9 mouse cellular contexts compared by ENCODE assay signal in the genomic region with DNA sequence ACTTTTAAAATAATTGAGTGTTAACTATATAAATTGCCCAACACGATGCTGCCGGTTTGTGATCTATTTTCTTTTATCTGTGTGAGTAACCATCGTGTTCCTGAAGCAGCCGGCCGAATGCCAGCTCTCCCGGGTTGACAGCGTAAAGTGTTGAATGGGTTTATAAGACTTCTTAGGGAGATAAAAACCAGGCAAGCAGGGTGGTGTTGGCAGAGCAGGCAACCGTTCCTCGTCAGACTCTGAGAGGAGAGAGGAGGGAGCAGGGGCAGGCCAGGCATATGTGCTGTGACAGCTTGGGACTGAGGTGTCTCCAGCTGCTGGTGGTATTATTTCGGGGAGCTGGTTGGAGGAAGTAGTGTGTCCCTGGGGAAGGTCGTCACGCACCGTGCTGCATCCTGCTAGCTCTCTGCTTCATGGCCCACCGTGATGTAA.
DNase-seq lines count a peak whose midpoint lies in the region; ATAC-seq lines count a peak whose summit lies in the region.
"Had no signal": no experiment of that assay in that cellular context is flagged by ENCODE, and none has a peak within 500 bp of the region (broad histone marks: within the 10 kb centered on the region; RNA-seq: fewer than 3 reads in every experiment).

No protein-coding gene starts in this region.

- H3K4me2 ChIP-seq in kidney, embryonic 15.5 days = no peak overlapping the region
- H3K4me2 ChIP-seq in hindbrain, embryonic 12.5 days (replicated peaks) = no peak overlapping the region
- H3K4me2 ChIP-seq: liver, embryonic 13.5 days had no signal

- DNase-seq in kidney, postnatal 14 days = no peak
- no peak for DNase-seq in embryonic facial prominence, embryonic 10.5 days (ENCODE audit: low spot score)
- peak; percentile 25 for DNase-seq in heart, postnatal 4 days
- DNase-seq in thymus, postnatal 14 days = no peak
- no peak for DNase-seq in limb, embryonic 10.5 days (ENCODE audit: low spot score)
- DNase-seq: liver, embryonic 13.5 days had no signal

- H3K27ac ChIP-seq in kidney, embryonic 15.5 days = peak overlapping the region; percentile 18; the same call in 1 of the 2 replicates
- H3K27ac ChIP-seq in embryonic facial prominence, embryonic 10.5 days (replicated peaks) = 0 out of 2 replicates have a peak overlapping the region, but pooled peaks have one; percentile 19
- H3K27ac ChIP-seq in hindbrain, embryonic 12.5 days = no peak overlapping the region
- no peak overlapping the region for H3K27ac ChIP-seq in limb, embryonic 10.5 days
- H3K27ac ChIP-seq: liver, embryonic 13.5 days had no signal

- no peak overlapping the region for H3K9ac ChIP-seq in kidney, embryonic 15.5 days
- no peak overlapping the region for H3K9ac ChIP-seq in hindbrain, embryonic 12.5 days
- H3K9ac ChIP-seq: liver, embryonic 13.5 days had no signal

- no peak overlapping the region for H3K4me3 ChIP-seq in kidney, embryonic 15.5 days (replicated peaks)
- no peak overlapping the region for H3K4me3 ChIP-seq in embryonic facial prominence, embryonic 10.5 days
- H3K4me3 ChIP-seq in hindbrain, embryonic 12.5 days = no peak overlapping the region
- no peak overlapping the region for H3K4me3 ChIP-seq in limb, embryonic 10.5 days
- H3K4me3 ChIP-seq: liver, embryonic 13.5 days had no signal

- peaks cover 21% of the 10 kb centered on the region for H3K4me1 ChIP-seq in kidney, embryonic 15.5 days
- peaks cover 34% of the 10 kb centered on the region for H3K4me1 ChIP-seq in embryonic facial prominence, embryonic 10.5 days
- H3K4me1 ChIP-seq in hindbrain, embryonic 12.5 days = peaks cover 3% of the 10 kb centered on the region; the same call in 1 of the 2 replicates
- H3K4me1 ChIP-seq in limb, embryonic 10.5 days = peaks cover 25% of the 10 kb centered on the region

- ATAC-seq in kidney, embryonic 15.5 days (replicated peaks; ENCODE audit: low FRiP score) = 0 out of 2 replicates have a peak, but pooled peaks have one; percentile 64
- peak; percentile 19; the same call in 1 of the 2 replicates for ATAC-seq in neutrophil, adult 5-6 weeks (ENCODE audit: extremely low read depth, insufficient number of reproducible peaks, low FRiP score, poor library complexity, severe bottlenecking)
- no peak for ATAC-seq in hindbrain, embryonic 12.5 days (ENCODE audit: low FRiP score)

- no peaks in the 10 kb centered on the region for H3K36me3 ChIP-seq in kidney, embryonic 15.5 days
- H3K36me3 ChIP-seq in embryonic facial prominence, embryonic 10.5 days (replicated peaks) = no peaks in the 10 kb centered on the region
- H3K36me3 ChIP-seq in hindbrain, embryonic 12.5 days = no peaks in the 10 kb centered on the region
- H3K36me3 ChIP-seq in limb, embryonic 10.5 days = no peaks in the 10 kb centered on the region
- H3K36me3 ChIP-seq: liver, embryonic 13.5 days had no signal

- 38% methylated on average over 14 of the region's 14 CpGs for WGBS in kidney, embryonic 15.5 days
- 71% methylated on average over 14 of the region's 14 CpGs for WGBS in embryonic facial prominence, embryonic 10.5 days
- WGBS in hindbrain, embryonic 12.5 days = 72% methylated on average over 14 of the region's 14 CpGs
- 42% methylated on average over 14 of the region's 14 CpGs for WGBS in limb, embryonic 10.5 days

- H3K27me3 ChIP-seq in kidney, embryonic 15.5 days = no peaks in the 10 kb centered on the region
- no peaks in the 10 kb centered on the region for H3K27me3 ChIP-seq in embryonic facial prominence, embryonic 10.5 days (replicated peaks; ENCODE audit: low read depth, poor library complexity, severe bottlenecking)
- H3K27me3 ChIP-seq in hindbrain, embryonic 12.5 days = no peaks in the 10 kb centered on the region
- no peaks in the 10 kb centered on the region for H3K27me3 ChIP-seq in limb, embryonic 10.5 days (ENCODE audit: low read depth, poor library complexity, severe bottlenecking)

- no peaks in the 10 kb centered on the region for H3K9me3 ChIP-seq in kidney, embryonic 15.5 days (replicated peaks)
- H3K9me3 ChIP-seq in embryonic facial prominence, embryonic 10.5 days = no peaks in the 10 kb centered on the region
- H3K9me3 ChIP-seq in hindbrain, embryonic 12.5 days (replicated peaks) = no peaks in the 10 kb centered on the region
- H3K9me3 ChIP-seq in limb, embryonic 10.5 days (replicated peaks) = no peaks in the 10 kb centered on the region
- H3K9me3 ChIP-seq: liver, embryonic 13.5 days had no signal

Comparison
In these comparisons a context has a peak if more than half of its experiments do, and no peak if none do; other contexts are left out.
1. H3K27ac ChIP-seq: peak in kidney, embryonic 15.5 days (single experiment) and embryonic facial prominence, embryonic 10.5 days (single experiment); none in hindbrain, embryonic 12.5 days (single experiment) and limb, embryonic 10.5 days (single experiment).